Mouse (Mus musculus) heart, postnatal 25 days (tissue): ENCODE measurements around the gene Fank1. TPM values are rescaled to one million over a fixed set of nuclear protein-coding genes. Genes with fewer than 3 reads are reported as not detected.
"Not testable (repeated sequence)": the region's sequence is repeated elsewhere in the genome, so short reads cannot be mapped to it uniquely, and the experiment has no call there.

Source experiments
- DNase-seq: peaks from one replicate; pipeline ENCODE4 v3.0.0; 2022; ENCODE audit warnings: low spot score
- intact Hi-C: fragments of 180-260 bp; cut with DNase I; formaldehyde crosslinking; loops from one replicate; pipeline ENCODE4 v1.15.1; 2025
- total RNA-seq, 2 experiments: library from RNA; stranded (reverse); gene quantifications; 2 replicates each; pipeline ENCODE4 v1.2.3; 2021

The Fank1 gene
- total RNA-seq, 2 experiments from 2014 or later = not detected

DNA sequence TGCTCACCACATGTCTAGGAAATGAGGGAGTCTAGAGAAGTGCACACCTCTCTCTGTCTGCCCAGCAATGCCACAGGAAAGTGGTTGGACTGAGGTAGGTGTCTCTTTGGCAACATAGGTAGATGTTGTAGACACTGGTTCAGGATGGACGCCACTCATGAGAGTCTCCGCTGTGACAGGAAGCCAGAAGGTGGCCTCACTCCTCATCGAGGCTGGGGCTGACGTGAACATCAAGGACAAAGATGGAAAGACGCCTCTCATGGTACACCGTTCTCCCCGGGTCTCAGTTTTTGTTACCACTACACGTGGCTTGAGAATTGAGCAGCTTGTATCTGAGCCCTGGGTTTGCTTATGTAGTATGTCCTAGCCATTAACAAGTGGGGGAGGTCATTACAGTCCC, 103.1 kb downstream of the Fank1 start:
- intact Hi-C loops = no loop called here
- DNase-seq = no peak

DNA sequence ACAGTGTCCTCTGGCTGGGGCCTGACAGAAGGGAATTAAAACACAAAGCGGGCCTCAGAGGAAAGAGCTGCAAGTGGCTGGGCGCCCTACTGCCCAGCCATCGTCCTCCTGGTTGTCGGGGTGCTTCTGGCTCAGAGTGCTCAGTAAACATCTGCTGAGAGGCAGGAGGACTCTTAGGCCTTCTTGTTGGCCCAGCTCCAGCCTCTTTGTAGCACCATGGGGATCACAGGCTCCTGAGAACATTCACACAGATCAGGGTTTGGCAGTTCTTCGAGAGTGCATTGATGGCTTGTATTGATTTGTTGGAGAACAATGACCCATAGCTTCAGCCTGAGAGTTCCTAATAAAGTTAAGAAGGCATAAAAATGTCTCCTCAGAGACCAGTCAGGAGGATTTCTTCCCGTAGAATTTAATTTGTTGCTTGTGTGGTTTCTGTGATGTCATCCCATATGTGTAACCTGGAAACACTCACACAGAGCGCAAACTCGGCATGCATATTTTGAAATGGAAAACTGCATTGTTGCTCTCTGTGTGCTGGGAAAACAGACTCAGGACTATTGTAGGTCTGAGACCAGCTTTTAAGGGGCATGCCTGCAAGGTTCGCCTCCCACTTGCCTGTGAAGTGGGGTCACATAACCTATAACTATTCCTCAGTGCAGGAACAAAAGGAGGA, 108.2 kb downstream of the Fank1 start:
- DNase-seq, intact Hi-C loops: not testable (repeated sequence)

DNA sequence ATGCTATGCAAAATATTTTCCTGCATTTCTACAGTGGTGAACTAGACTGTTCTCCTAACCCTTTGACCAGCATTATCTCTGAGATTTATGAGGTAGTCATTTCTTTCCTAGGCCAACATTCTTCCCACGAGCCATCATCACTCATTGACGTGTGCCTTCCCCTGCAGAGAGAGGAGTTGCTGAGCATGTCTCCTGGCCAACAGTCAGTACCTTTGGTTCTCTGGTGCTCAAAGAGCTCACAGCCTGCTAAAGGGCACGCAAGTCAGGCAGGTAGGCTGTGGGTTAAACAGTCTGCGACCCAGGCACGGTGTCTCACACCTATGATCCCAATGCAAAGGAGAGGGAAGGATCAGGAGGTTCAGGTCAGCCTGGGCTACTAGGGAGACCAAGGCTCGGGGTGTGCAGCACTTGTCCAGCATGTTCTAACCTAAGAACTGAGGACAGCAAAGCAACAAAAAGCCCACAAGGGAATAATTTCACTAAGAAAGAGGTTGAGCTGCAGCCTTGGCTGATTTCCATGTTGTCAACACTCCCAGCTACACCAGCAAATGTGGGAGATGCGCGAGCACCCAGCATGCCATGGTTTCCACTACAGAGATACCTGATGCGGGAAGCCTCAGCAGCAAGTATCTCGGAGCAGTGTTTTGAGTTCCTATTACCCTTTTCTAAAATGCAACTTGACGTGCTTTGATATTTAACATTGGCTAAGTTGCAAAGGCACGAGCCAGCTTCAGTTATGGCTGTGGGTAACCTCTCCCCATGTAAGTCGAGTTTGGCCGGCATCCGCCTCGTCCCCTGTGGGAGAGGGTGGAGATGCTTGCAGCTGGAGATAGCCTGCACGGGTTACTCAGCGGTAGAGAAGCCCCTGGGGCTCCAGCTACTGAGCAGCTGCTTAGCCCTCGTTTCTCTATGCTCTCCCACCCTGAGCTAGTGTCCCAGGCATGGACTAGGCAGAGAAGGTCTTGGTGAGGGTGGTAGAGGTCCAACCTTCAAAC, 112.6 kb downstream of the Fank1 start:
- intact Hi-C loops = no loop called here
- DNase-seq = peak; percentile 50

DNA sequence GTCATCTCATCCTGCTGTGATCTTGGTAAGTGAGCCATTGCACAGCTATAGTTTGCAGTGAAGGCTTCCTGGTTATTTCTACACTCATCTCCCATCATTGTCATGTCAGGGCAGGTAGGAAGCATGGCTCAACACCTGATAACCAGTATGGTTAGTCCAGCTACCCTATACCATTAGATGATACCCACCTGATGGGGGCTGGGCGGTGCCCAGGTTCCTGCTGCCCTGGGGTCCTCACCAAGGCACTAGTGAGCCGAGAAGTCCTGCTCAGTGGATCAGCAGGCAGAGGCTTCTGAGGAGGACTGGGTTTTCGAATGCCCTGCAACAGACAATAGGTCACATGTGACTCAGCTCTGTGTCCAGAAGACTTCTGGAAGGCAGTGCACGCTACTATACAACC, 113.3 kb downstream of the Fank1 start:
- DNase-seq = no peak
- intact Hi-C loops = no loop called here

DNA sequence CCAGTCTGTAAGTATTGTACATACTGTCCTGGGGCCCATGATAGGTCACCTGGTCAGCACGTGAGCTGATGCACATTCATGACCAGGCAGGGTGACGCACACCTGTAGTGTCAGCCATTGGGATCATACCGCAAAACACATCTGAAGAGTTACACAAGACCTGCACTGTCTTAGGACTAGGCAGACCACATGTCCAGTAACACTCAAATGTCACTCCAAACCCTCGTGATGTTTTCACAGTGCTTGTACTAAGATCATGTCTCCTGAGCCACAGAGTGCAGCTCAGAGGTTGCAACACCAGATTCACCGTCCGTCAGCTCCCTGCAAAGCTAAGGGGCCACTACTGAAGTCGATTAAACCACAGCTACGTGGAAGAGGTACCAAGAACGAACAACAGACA, 114.6 kb downstream of the Fank1 start:
- intact Hi-C loops = no loop called here

DNA sequence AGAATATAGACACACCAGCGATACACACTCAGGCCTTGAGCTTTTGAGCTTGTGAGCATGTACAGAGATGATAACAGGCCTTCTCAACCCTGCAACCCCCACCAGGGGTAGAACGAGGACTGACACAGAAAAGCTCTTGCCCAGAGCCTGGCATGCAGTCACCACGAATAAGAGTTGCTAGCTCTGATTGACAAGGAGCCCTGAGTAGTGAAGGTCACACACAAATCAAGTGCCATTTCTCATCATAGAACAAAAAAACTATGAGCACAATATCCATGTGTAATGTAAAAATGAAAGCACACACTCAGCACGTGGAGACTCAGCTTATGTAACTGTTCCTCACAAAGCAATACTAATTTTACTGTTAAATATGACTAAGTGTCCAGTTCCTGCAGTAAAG, 115.1 kb downstream of the Fank1 start:
- intact Hi-C loops = no loop called here
- DNase-seq = no peak

More for the DNA sequence above, 114.6 kb downstream of the Fank1 start:
- no peak for DNase-seq

DNA sequence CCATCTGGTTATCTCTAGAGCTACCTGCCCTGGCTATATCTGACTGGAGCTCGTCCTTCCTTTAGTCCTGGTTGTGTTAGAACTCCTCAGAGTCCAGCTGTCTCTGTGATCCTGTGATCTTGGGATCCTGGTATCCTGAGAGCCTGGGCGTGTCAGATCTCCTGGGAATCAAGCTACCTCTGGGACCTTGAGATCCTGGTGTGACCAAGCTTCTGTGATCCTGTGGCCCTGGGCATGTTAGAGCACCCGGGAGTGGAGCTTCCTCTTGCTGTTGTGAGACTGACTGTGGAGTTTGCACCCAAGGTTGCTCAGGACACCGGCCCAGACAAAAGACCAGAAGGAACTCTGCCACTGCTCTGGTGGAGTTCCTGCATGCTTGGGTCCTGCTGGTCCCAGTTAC, 122.7 kb downstream of the Fank1 start:
- DNase-seq = no peak
- intact Hi-C loops = no loop called here

DNA sequence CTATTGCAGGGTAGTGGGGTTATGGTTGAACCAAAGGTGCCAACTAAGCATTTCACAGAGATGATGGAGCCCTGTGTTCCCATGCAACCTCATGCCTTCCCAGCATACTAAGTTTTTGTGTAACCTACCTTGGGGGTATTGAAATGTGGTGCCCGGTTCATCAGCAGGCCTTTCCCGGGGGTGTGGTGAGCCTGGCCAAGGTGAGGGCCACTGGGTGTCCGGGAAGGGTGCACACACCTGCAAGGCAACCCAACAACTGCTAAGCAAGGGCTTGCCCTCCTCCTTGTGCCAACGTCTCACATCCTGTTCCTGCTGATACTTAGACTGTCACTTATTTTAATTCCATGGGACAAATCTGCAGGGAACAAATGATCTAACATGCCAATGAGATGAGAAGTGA, 132.3 kb downstream of the Fank1 start:
- intact Hi-C loops = no loop called here
- no peak for DNase-seq

DNA sequence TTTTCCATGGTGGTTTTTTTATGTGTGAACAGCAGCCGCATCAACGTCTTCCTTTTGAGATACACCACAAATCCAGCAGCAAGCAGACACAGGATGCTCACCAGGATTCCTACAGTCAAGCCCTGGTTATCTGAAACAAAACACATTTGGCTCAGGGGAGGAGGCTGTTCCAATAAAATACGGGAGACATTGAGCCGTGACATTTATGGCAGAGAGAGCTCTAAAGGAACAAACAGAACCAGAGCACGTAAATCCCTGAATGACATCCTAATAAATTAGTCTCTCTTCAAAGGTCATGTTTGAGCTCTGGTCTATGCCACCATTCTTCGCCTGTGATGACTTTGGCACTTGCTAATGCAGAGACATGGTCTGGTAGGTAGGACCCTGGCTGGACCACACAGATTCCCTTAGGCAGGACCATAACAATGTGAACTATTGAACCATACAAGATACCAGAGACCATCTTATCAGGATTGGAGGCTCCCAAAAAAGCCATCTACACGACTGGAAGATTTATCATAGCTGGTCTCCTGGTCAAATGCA, 133.2 kb downstream of the Fank1 start:
- DNase-seq = no peak
- intact Hi-C loops = no loop called here

DNA sequence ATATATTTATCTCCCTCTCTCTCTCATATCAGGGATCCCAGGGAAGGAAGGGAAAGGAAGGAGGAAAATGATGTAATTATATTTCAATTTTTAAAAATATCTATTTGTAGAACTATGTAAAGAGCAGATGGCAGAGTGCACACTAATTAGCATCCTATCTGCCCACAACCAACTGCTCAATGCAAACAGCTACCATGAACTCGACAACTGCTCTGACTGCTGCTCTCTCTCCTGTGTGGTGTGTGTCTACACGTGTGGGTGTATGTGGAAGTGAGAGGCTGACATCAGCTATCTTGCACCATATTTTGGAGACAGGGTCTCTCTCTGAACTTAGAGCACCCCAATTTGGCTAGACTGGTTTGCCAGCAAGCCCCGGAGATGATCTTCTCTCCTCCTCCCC, 135.2 kb downstream of the Fank1 start:
- intact Hi-C loops = no loop called here
- no peak for DNase-seq

DNA sequence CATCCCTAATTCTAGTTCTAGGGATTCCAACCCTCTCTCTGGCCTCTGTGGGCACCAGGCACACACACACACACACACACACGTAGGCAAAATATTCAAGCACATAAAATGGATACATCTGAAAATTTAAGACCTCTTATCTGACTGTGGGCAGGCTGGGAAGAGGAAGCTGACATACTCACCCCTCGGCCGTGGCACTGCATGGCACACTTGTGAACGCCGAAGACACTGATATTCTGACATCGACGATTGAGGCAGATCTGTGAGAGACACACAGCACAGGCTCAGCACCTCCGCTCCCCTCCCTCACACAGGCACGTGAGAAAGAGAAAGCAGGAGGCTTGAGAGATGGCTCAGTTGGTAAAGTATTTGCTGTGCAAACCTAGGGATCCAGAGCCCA, 139.6 kb downstream of the Fank1 start:
- intact Hi-C loops = no loop called here
- no peak for DNase-seq

DNA sequence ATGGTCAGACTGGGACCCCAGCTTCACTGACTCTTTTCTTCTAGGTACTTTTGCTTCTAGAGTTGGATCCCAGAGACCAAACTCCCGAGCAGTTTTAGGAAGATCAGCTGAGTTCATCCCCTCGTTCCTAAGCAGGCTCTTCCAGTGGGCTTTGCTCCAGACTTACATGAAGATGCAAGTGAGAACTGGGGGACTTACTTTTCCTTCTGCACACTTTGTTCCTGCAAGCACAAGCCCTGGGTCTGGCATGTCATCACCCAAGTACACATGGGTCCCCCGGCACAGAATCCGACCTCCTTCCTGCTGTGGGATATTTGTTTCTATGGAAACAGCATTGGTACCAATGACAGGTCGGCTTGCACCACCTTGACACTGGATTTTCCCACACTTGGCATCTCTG, 142.6 kb downstream of the Fank1 start:
- DNase-seq = no peak
- intact Hi-C loops = no loop called here

DNA sequence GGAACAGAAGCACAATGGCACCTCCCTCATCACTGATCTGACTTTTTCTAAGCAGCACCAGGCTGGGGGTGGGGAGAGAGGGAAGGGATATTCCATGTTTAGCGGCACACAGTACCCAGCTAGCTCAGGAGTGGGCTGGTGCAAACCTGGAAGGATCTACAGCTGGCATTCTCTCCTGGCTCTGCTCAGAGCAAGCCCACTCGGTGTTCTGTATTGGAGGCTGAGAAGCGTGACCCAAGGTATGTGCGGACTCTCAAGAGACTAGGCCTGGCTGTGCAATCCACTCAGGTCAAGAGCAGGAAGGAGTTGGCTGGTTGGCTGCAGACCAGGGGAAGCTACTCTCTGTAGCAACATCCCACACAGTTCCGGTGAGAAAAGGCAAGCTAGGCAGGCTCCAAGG, 143.3 kb downstream of the Fank1 start:
- DNase-seq = peak; percentile 9

DNA sequence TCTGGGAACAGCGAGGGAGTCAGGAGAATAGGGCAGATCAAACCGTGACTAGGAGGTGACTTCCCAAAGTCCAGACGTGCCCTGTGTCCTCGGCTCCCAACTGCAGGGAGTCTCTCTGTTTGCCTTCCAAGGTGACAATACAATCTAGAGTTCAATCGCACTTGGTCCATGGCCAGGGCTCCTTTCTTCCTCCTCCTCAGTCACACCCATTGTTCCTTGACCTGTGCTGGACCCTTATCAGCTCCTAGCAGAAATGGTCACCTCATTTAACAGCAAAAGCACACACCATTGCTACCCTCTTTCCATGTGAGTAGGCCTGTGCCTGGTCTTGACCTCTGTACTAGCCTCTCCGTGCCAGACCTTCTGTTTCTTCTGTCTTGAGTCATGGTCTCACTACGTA, 144.1 kb downstream of the Fank1 start:
- intact Hi-C loops = no loop called here
- no peak for DNase-seq

More for the DNA sequence above, 143.3 kb downstream of the Fank1 start:
- intact Hi-C loops = no loop called here

DNA sequence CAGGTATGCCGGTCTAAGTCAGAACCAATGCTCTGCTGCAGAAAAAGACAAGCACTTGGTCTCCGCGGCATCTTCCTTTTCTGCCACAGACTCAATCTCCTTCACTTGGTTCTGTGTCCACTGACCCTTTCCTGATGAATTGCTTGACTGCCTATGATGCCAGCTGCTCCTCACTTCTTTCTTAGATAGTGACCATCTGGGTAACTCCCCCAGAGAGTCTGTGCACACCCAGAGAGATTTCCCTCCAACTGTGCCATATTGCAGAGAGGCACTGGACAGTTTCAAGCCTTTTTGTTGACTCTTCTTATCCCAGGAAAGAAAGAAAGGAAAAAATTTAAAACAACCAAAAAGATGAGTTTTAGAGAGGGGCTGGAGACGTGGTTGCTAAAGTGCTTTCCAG, 144.6 kb downstream of the Fank1 start:
- intact Hi-C loops = no loop called here
- DNase-seq = no peak

DNA sequence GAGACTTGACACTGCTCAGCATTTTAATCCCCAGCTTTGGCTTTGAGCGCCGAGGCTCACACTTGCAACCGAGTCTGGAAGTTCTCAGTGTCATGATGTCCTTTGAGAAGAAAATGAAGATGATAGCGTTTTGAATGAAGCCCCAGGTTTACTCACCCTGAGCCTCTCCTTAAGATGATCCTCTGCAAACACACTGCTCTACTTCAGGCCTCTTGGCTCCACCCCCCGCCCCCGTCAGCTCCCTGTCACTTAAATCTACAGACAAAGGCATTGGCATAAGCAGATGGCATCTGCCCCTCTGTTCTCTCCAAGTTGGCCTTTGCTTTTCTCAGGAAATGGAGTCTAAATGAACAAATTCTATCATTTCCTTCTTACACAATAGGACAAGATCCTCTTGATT, 147.3 kb downstream of the Fank1 start:
- intact Hi-C loops = no loop called here
- no peak for DNase-seq

DNA sequence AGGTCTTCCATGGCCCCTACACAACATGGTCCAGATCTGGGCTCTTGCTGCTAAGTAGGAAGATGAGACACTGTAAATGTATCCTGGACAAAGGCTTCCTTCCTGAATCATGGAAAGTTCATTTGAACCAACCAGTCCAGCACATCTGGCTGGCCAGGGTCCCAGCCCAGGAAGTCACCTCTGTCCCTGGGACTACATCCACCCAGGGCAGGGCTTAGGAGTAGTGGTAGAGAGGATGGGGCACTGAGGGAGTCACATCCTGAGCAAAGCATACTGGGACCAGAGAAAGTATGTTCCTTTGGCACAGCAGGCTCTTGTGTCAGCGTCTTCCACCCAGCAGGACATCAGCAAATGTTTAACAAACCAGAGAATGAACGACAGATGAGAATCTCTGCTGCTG, 149.1 kb downstream of the Fank1 start:
- no peak for DNase-seq
- intact Hi-C loops = no loop called here

DNA sequence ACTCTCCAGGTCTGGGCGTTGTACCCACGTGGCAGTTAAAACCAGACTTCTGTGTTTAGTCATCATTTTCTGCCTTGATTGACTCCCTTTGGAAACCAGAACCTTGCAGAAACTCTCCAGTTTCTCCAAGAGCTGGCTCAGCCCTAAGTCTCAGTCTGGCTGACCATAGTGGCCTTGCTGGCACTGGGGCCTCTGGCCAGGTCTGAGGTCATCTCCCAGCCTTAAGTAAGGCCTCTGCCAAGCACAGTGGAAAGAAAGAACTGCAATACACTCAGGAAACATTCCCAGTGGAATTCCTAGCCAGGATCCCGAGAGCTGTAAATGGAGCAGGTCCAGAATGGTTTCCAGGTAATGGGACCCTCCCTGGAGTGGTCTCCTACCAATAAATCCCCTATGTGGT, 152.3 kb downstream of the Fank1 start:
- DNase-seq = no peak
- intact Hi-C loops = no loop called here
